Mouse (Mus musculus): Measurements from ENCODE around the gene Tlcd1. TPM values are rescaled to one million over a fixed set of nuclear protein-coding genes. Genes with fewer than 3 reads are reported as not detected.

The Tlcd1 gene
- polyA plus RNA-seq, 2 experiments = 21.4 to 48.4 TPM

DNA sequence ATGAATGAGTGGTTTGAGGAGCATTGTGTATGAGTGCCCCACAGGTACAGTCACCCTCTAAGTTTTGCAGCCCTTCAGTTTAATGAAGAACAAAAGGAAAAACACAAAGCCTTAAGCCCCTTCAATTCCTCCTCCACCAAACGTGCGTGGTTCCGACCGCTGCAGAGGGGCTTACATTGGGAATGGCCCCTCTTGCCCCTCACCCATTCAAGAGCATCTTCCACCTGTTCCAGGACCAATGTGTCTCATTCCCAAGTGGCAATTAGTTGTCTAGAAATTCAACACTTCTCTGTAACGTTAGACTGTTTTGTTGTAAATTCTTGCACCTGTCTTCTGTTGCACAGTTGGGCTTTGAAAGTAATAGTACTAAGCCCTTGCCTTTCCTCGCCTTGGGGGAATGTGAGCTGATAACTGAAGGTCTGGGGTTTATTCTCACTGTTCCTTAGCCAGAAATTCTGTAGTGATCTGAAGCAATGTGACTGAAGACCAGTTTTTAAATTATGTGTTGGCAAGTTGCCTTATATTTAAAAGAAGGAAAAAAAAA, 20.3 kb upstream of the Tlcd1 start:
- WGBS = 67% methylated on average over 6 of the region's 6 CpGs
- ATAC-seq (ENCODE audit: low FRiP score, low read depth) (no peak), DNase-seq (ENCODE audit: low spot score) (no peak)
- H3K4me1 ChIP-seq (ENCODE audit: control insufficient read depth, insufficient read depth, low read length) = peaks cover 11% of the 10 kb centered on the region
- peaks cover 91% of the 10 kb centered on the region for H3K36me3 ChIP-seq (ENCODE audit: control insufficient read depth, insufficient read depth, low read length)
- TF ChIP-seq POLR2A (IDR thresholded peaks at IDR 0.05; ENCODE audit: borderline replicate concordance, extremely low read depth, insufficient read depth, insufficient read length) = no peak
- H3K4me3 ChIP-seq (replicated peaks; ENCODE audit: low read length) = no peak overlapping the region
- H3K27ac ChIP-seq (replicated peaks; ENCODE audit: low read depth, low read length) = no peak overlapping the region
- no peaks in the 10 kb centered on the region for H3K9me3 ChIP-seq (ENCODE audit: control insufficient read depth, low read length)
- no peak overlapping the region for H3K9ac ChIP-seq (ENCODE audit: low read depth, low read length, severe bottlenecking)
- no peak overlapping the region for H3K4me2 ChIP-seq (replicated peaks; ENCODE audit: low read depth, low read length, severe bottlenecking)
- no peaks in the 10 kb centered on the region for H3K27me3 ChIP-seq (ENCODE audit: control insufficient read depth, insufficient read depth, low read length)

DNA sequence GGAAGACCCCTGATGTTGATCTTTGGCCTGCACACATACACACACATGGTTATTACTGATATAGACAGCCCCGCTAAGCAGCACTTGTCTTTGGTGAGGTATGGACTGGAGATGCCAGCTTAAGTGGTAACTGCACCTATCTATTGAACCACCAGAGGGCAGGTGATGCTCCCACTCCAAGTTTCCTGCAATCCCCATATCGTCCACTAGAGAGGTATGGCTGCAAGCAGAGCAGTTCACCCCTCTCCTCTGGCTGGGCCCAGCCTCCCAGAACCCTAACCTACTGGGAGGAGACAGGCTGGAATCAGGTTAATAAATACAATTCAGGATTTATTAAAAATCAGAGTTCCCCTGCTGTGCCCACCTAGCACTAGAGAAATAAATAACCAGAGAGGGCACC, 17.4 kb upstream of the Tlcd1 start:
- H3K27ac ChIP-seq (replicated peaks; ENCODE audit: low read depth, low read length) = no peak overlapping the region
- H3K27me3 ChIP-seq (ENCODE audit: control insufficient read depth, insufficient read depth, low read length) = no peaks in the 10 kb centered on the region
- TF ChIP-seq POLR2A (IDR thresholded peaks at IDR 0.05; ENCODE audit: borderline replicate concordance, extremely low read depth, insufficient read depth, insufficient read length) = no peak
- peaks cover 20% of the 10 kb centered on the region for H3K4me1 ChIP-seq (ENCODE audit: control insufficient read depth, insufficient read depth, low read length)
- no peak overlapping the region for H3K4me3 ChIP-seq (replicated peaks; ENCODE audit: low read length)
- H3K9ac ChIP-seq (ENCODE audit: low read depth, low read length, severe bottlenecking) = no peak overlapping the region
- H3K9me3 ChIP-seq (ENCODE audit: control insufficient read depth, low read length) = no peaks in the 10 kb centered on the region
- peak; percentile 91 for DNase-seq (ENCODE audit: low spot score)
- no peak overlapping the region for H3K4me2 ChIP-seq (replicated peaks; ENCODE audit: low read depth, low read length, severe bottlenecking)
- no peak for ATAC-seq (ENCODE audit: low FRiP score, low read depth)
- H3K36me3 ChIP-seq (ENCODE audit: control insufficient read depth, insufficient read depth, low read length) = peaks cover 86% of the 10 kb centered on the region
- 33% methylated on average over 2 of the region's 2 CpGs for WGBS

GRCm38 (mm10) chr11:78159557-78159956, 17.0 kb upstream of the Tlcd1 start:
- Histone ChIP-seq H3K27ac (replicated peaks; ENCODE audit: low read depth, low read length) (no peak overlapping the region), H3K9me3 (ENCODE audit: control insufficient read depth, low read length) (no peaks in the 10 kb centered on the region), H3K9ac (ENCODE audit: low read depth, low read length, severe bottlenecking) (no peak overlapping the region; the same call in 1 of the 2 replicates), H3K36me3 (ENCODE audit: control insufficient read depth, insufficient read depth, low read length) (peaks cover 81% of the 10 kb centered on the region), H3K4me2 (replicated peaks; ENCODE audit: low read depth, low read length, severe bottlenecking) (no peak overlapping the region), H3K4me1 (ENCODE audit: control insufficient read depth, insufficient read depth, low read length) (peaks cover 20% of the 10 kb centered on the region), H3K4me3 (replicated peaks; ENCODE audit: low read length) (no peak overlapping the region), H3K27me3 (ENCODE audit: control insufficient read depth, insufficient read depth, low read length) (no peaks in the 10 kb centered on the region)
- ATAC-seq (ENCODE audit: low FRiP score, low read depth) = no peak
- no peak for DNase-seq (ENCODE audit: low spot score)
- WGBS = 86% methylated on average over 5 of the region's 7 CpGs
- TF ChIP-seq POLR2A (IDR thresholded peaks at IDR 0.05; ENCODE audit: borderline replicate concordance, extremely low read depth, insufficient read depth, insufficient read length) = no peak

DNA sequence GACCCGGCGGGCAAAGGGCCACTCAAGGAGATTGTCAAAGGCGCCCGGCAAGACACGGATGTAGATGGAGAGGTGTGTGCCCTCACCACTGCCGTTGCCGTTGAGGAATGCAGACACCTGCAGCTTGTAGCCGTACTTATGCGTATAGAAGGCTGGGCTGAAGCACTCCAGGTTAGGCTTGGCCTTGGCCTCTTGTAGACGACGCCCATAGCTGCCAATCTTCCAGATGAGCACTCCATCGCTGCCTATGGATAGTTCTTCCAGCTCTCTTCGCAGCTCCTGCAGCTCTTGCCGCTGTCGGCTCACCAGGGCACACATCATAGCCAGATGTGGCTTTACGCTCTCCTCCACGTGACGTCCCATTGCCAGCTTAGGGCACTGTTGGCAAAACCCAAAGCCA, 16.3 kb upstream of the Tlcd1 start:
- no peaks in the 10 kb centered on the region for H3K27me3 ChIP-seq (ENCODE audit: control insufficient read depth, insufficient read depth, low read length)
- ATAC-seq (ENCODE audit: low FRiP score, low read depth) = no peak
- no peaks in the 10 kb centered on the region for H3K9me3 ChIP-seq (ENCODE audit: control insufficient read depth, low read length)
- DNase-seq (ENCODE audit: low spot score) = no peak
- H3K4me1 ChIP-seq (ENCODE audit: control insufficient read depth, insufficient read depth, low read length) = peaks cover 20% of the 10 kb centered on the region
- H3K36me3 ChIP-seq (ENCODE audit: control insufficient read depth, insufficient read depth, low read length) = peaks cover 75% of the 10 kb centered on the region
- 92% methylated on average over 18 of the region's 18 CpGs for WGBS
- H3K9ac ChIP-seq (ENCODE audit: low read depth, low read length, severe bottlenecking) = no peak overlapping the region
- no peak overlapping the region for H3K4me3 ChIP-seq (replicated peaks; ENCODE audit: low read length)
- TF ChIP-seq POLR2A (IDR thresholded peaks at IDR 0.05; ENCODE audit: borderline replicate concordance, extremely low read depth, insufficient read depth, insufficient read length) = no peak
- H3K4me2 ChIP-seq (replicated peaks; ENCODE audit: low read depth, low read length, severe bottlenecking) = no peak overlapping the region
- no peak overlapping the region for H3K27ac ChIP-seq (replicated peaks; ENCODE audit: low read depth, low read length)

DNA sequence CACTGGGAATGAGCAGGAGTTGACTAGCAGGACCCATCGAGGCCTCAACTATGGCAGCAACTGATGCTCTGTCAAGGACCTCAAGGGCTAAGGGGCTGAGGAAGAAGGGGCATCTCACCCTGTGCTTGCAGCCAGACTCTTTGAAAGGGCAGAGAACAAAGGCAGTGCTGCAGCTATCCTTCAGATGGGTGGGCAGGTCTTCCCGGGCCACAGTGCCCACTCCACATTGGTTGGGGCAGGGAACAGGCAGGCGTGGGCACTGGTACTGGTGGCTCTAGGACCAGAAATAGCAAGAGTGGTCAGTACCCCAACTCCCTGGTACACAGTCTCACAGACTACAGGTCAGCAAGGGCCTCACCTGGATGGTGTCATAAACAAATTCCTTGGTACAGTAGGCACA, 15.8 kb upstream of the Tlcd1 start:
- H3K4me3 ChIP-seq (replicated peaks; ENCODE audit: low read length) = no peak overlapping the region
- no peak for ATAC-seq (ENCODE audit: low FRiP score, low read depth)
- H3K9ac ChIP-seq (ENCODE audit: low read depth, low read length, severe bottlenecking) = no peak overlapping the region
- TF ChIP-seq POLR2A (IDR thresholded peaks at IDR 0.05; ENCODE audit: borderline replicate concordance, extremely low read depth, insufficient read depth, insufficient read length) = no peak
- 88% methylated on average over 3 of the region's 3 CpGs for WGBS
- DNase-seq (ENCODE audit: low spot score) = no peak
- no peak overlapping the region for H3K4me2 ChIP-seq (replicated peaks; ENCODE audit: low read depth, low read length, severe bottlenecking)
- H3K4me1 ChIP-seq (ENCODE audit: control insufficient read depth, insufficient read depth, low read length) = peaks cover 21% of the 10 kb centered on the region
- peaks cover 71% of the 10 kb centered on the region for H3K36me3 ChIP-seq (ENCODE audit: control insufficient read depth, insufficient read depth, low read length)
- H3K27me3 ChIP-seq (ENCODE audit: control insufficient read depth, insufficient read depth, low read length) = no peaks in the 10 kb centered on the region
- no peaks in the 10 kb centered on the region for H3K9me3 ChIP-seq (ENCODE audit: control insufficient read depth, low read length)
- H3K27ac ChIP-seq (replicated peaks; ENCODE audit: low read depth, low read length) = no peak overlapping the region

- WGBS = 89% methylated on average over 14 of the region's 14 CpGs
- H3K9me3 ChIP-seq (ENCODE audit: control insufficient read depth, low read length) = no peaks in the 10 kb centered on the region
- TF ChIP-seq POLR2A (IDR thresholded peaks at IDR 0.05; ENCODE audit: borderline replicate concordance, extremely low read depth, insufficient read depth, insufficient read length) = no peak
- peaks cover 66% of the 10 kb centered on the region for H3K36me3 ChIP-seq (ENCODE audit: control insufficient read depth, insufficient read depth, low read length)
- H3K4me3 ChIP-seq (replicated peaks; ENCODE audit: low read length) = no peak overlapping the region
- DNase-seq (ENCODE audit: low spot score) = no peak
- H3K27ac ChIP-seq (replicated peaks; ENCODE audit: low read depth, low read length) = no peak overlapping the region
- ATAC-seq (ENCODE audit: low FRiP score, low read depth) = no peak
- no peak overlapping the region for H3K4me2 ChIP-seq (replicated peaks; ENCODE audit: low read depth, low read length, severe bottlenecking)
- no peak overlapping the region for H3K9ac ChIP-seq (ENCODE audit: low read depth, low read length, severe bottlenecking)
- H3K4me1 ChIP-seq (ENCODE audit: control insufficient read depth, insufficient read depth, low read length) = peaks cover 26% of the 10 kb centered on the region
- H3K27me3 ChIP-seq (ENCODE audit: control insufficient read depth, insufficient read depth, low read length) = no peaks in the 10 kb centered on the region
Observed at GRCm38 (mm10) chr11:78161169-78161568, 15.3 kb upstream of the Tlcd1 start.
